Mouse (Mus musculus): Measurements from ENCODE around the gene Cplx2. TPM values are rescaled to one million over a fixed set of nuclear protein-coding genes. Genes with fewer than 3 reads are reported as not detected.
A peak's percentile ranks its signal among the peaks of the same experiment; 100 is the strongest.

Gene Cplx2
- polyA plus RNA-seq, 1 experiment = 7.4 TPM

- H3K4me1 ChIP-seq (ENCODE audit: control insufficient read depth, insufficient read depth, low read length) = no peaks in the 10 kb centered on the region
- H3K27ac ChIP-seq (ENCODE audit: control insufficient read depth, insufficient read depth, low read depth, low read length, poor library complexity) = no peak overlapping the region
- H3K4me3 ChIP-seq (replicated peaks; ENCODE audit: control insufficient read depth, low read depth, low read length) = no peak overlapping the region
- TF ChIP-seq CTCF (IDR thresholded peaks at IDR 0.05; ENCODE audit: control insufficient read depth, insufficient read depth, low read length) (no peak), POLR2A (IDR thresholded peaks at IDR 0.05; ENCODE audit: borderline replicate concordance, control insufficient read depth, low read depth, low read length) (no peak)
- 80% methylated on average over 17 of the region's 17 CpGs for WGBS
Measured at GRCm38 (mm10) chr13:54403224-54404070, 32.3 kb downstream of the Cplx2 start.

GRCm38 (mm10) chr13:54404205-54404604 is 33.1 kb downstream of the Cplx2 start:
- Histone ChIP-seq H3K27ac (ENCODE audit: control insufficient read depth, insufficient read depth, low read depth, low read length, poor library complexity) (no peak overlapping the region), H3K4me1 (ENCODE audit: control insufficient read depth, insufficient read depth, low read length) (no peaks in the 10 kb centered on the region), H3K4me3 (replicated peaks; ENCODE audit: control insufficient read depth, low read depth, low read length) (no peak overlapping the region)
- WGBS = 70% methylated on average over 3 of the region's 3 CpGs
- no peak for TF ChIP-seq POLR2A (IDR thresholded peaks at IDR 0.05; ENCODE audit: borderline replicate concordance, control insufficient read depth, low read depth, low read length)
- no peak for TF ChIP-seq CTCF (IDR thresholded peaks at IDR 0.05; ENCODE audit: control insufficient read depth, insufficient read depth, low read length)

- no peak for TF ChIP-seq POLR2A (IDR thresholded peaks at IDR 0.05; ENCODE audit: borderline replicate concordance, control insufficient read depth, low read depth, low read length)
- no peak for TF ChIP-seq CTCF (IDR thresholded peaks at IDR 0.05; ENCODE audit: control insufficient read depth, insufficient read depth, low read length)
Measured at GRCm38 (mm10) chr13:54405805-54406204, 34.7 kb downstream of the Cplx2 start.

DNA sequence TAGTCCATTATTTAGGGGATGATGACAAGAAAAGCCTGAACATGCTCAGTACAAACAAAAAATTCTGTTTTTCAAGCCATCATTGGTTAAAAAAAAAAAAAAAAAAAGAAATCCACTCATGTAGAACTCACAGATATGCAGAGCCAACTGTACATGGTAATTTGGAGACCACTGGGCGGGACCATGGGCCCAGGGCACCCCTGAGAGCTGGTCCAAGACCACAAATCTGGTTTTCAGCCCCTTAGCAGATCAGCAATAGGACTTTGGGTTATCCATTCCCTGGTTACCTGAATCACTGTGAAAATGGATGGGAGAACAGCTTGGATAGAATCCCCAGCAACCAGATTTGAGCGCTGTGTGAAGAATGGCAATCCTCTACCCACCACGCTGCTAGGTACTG is 40.5 kb downstream of the Cplx2 start:
- H3K4me3 ChIP-seq (replicated peaks; ENCODE audit: control insufficient read depth, low read depth, low read length) = no peak overlapping the region
- TF ChIP-seq CTCF (IDR thresholded peaks at IDR 0.05; ENCODE audit: control insufficient read depth, insufficient read depth, low read length) = no peak
- WGBS = 69% methylated on average over 3 of the region's 3 CpGs

More at GRCm38 (mm10) chr13:54405805-54406204, 34.7 kb downstream of the Cplx2 start:
- no peak overlapping the region for H3K4me3 ChIP-seq (replicated peaks; ENCODE audit: control insufficient read depth, low read depth, low read length)
- no peak overlapping the region for H3K27ac ChIP-seq (ENCODE audit: control insufficient read depth, insufficient read depth, low read depth, low read length, poor library complexity)
- peaks cover under 1% of the 10 kb centered on the region; the same call in 1 of the 2 replicates for H3K4me1 ChIP-seq (ENCODE audit: control insufficient read depth, insufficient read depth, low read length)
- WGBS = 58% methylated on average over 2 of the region's 2 CpGs

GRCm38 (mm10) chr13:54412236-54412635 is 41.1 kb downstream of the Cplx2 start:
- no peak overlapping the region for H3K4me3 ChIP-seq (replicated peaks; ENCODE audit: control insufficient read depth, low read depth, low read length)
- TF ChIP-seq POLR2A (IDR thresholded peaks at IDR 0.05; ENCODE audit: borderline replicate concordance, control insufficient read depth, low read depth, low read length) = no peak
- TF ChIP-seq CTCF (IDR thresholded peaks at IDR 0.05; ENCODE audit: control insufficient read depth, insufficient read depth, low read length) = no peak
- WGBS = 13% methylated on average over 7 of the region's 7 CpGs

More for the DNA sequence above, 40.5 kb downstream of the Cplx2 start:
- Histone ChIP-seq H3K27ac (ENCODE audit: control insufficient read depth, insufficient read depth, low read depth, low read length, poor library complexity) (peak overlapping the region; percentile 75), H3K4me1 (ENCODE audit: control insufficient read depth, insufficient read depth, low read length) (peaks cover 1% of the 10 kb centered on the region; the same call in 1 of the 2 replicates)

DNA sequence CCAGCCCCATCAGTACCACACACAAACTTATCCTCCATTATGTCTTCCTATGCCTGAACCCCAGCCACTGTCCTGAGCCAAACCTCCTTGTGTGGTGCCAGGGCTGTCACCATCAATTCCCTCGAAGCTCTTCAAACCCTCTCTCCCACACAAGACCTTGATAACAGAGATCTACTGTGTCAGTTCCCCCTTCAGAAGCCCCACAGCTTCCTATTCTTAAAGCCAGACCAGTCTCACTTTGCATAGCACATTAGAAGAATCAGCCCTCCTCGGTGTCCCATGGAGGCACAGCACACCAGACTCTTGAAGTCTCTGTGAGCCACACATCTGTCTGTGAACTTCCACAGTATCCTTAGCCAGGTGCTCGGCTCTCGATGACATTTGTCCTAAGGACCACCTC is 41.6 kb downstream of the Cplx2 start:
- H3K4me3 ChIP-seq (replicated peaks; ENCODE audit: control insufficient read depth, low read depth, low read length) = no peak overlapping the region

More at GRCm38 (mm10) chr13:54412236-54412635, 41.1 kb downstream of the Cplx2 start:
- Histone ChIP-seq H3K27ac (ENCODE audit: control insufficient read depth, insufficient read depth, low read depth, low read length, poor library complexity) (peak overlapping the region; percentile 79), H3K4me1 (ENCODE audit: control insufficient read depth, insufficient read depth, low read length) (peaks cover 1% of the 10 kb centered on the region; the same call in 1 of the 2 replicates)

GRCm38 (mm10) chr13:54415059-54415458 is 43.9 kb downstream of the Cplx2 start:
- TF ChIP-seq CTCF (IDR thresholded peaks at IDR 0.05; ENCODE audit: control insufficient read depth, insufficient read depth, low read length) (no peak), POLR2A (IDR thresholded peaks at IDR 0.05; ENCODE audit: borderline replicate concordance, control insufficient read depth, low read depth, low read length) (no peak)
- WGBS = 92% methylated on average over 4 of the region's 4 CpGs
- Histone ChIP-seq H3K4me1 (ENCODE audit: control insufficient read depth, insufficient read depth, low read length) (peaks cover 1% of the 10 kb centered on the region; the same call in 1 of the 2 replicates), H3K27ac (ENCODE audit: control insufficient read depth, insufficient read depth, low read depth, low read length, poor library complexity) (no peak overlapping the region), H3K4me3 (replicated peaks; ENCODE audit: control insufficient read depth, low read depth, low read length) (no peak overlapping the region)

More for the DNA sequence above, 41.6 kb downstream of the Cplx2 start:
- Histone ChIP-seq H3K27ac (ENCODE audit: control insufficient read depth, insufficient read depth, low read depth, low read length, poor library complexity) (peak overlapping the region; percentile 79), H3K4me1 (ENCODE audit: control insufficient read depth, insufficient read depth, low read length) (peaks cover 1% of the 10 kb centered on the region; the same call in 1 of the 2 replicates)
- no peak for TF ChIP-seq POLR2A (IDR thresholded peaks at IDR 0.05; ENCODE audit: borderline replicate concordance, control insufficient read depth, low read depth, low read length)
- no peak for TF ChIP-seq CTCF (IDR thresholded peaks at IDR 0.05; ENCODE audit: control insufficient read depth, insufficient read depth, low read length)
- 45% methylated on average over 4 of the region's 4 CpGs for WGBS

DNA sequence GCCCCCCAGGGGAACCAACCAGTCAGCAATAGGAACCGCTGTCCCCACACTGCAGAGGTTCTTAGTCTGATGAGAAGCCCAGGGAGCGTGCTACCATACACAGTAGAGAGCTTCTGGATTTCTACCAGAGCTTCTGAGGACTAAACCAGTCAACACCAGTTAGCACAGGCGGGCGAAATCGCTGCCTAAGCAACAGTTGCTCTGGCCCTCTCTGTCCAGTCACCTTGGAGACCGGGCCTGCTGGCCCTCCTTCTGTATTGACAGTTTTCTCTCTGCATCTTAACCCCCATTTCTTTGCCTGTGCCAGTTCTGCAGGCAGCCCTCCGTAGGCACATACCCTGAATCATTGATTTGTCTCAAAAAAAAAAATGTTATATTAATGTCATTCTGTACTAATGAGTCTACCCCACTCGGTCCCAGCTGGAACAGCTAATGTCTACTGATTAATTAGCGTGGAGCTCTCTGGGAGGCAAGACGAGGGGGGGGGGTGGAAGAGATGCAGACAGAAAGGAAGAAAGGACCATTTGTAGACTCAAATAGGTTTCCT is 47.7 kb downstream of the Cplx2 start:
- no peaks in the 10 kb centered on the region; the same call in 1 of the 2 replicates for H3K4me1 ChIP-seq (ENCODE audit: control insufficient read depth, insufficient read depth, low read length)
- TF ChIP-seq POLR2A (IDR thresholded peaks at IDR 0.05; ENCODE audit: borderline replicate concordance, control insufficient read depth, low read depth, low read length) (no peak), CTCF (IDR thresholded peaks at IDR 0.05; ENCODE audit: control insufficient read depth, insufficient read depth, low read length) (no peak)
- H3K27ac ChIP-seq (ENCODE audit: control insufficient read depth, insufficient read depth, low read depth, low read length, poor library complexity) = no peak overlapping the region
- H3K4me3 ChIP-seq (replicated peaks; ENCODE audit: control insufficient read depth, low read depth, low read length) = no peak overlapping the region
- 81% methylated on average over 10 of the region's 10 CpGs for WGBS

Measured in bone marrow, adult 2 months (tissue).